Mouse (Mus musculus) forebrain, embryonic 10.5 days (tissue): ENCODE measurements around the gene Gm49510. TPM values are rescaled to one million over a fixed set of nuclear protein-coding genes. Genes with fewer than 3 reads are reported as not detected.
A peak's percentile ranks its signal among the peaks of the same experiment; 100 is the strongest.

ENCODE experiments used
- DNase-seq: peaks from one replicate; pipeline ENCODE4 v3.0.0-alpha.2; 2017; ENCODE audit warnings: low spot score; ENCODE audit errors: extremely low spot score
- H3K27ac ChIP-seq: fragments of 300-500 bp; sonication (generic); 2 replicates; pipeline ENCODE4 v1.5.1; 2016; ENCODE audit warnings: mild to moderate bottlenecking
- H3K27me3 ChIP-seq: fragments of 300-500 bp; sonication (generic); 2 replicates; pipeline ENCODE4 v1.6.1; 2016; ENCODE audit warnings: mild to moderate bottlenecking; ENCODE audit not compliant: poor library complexity, severe bottlenecking
- H3K36me3 ChIP-seq: fragments of 300-500 bp; sonication (generic); replicated peaks from 2 replicates; pipeline ENCODE4 v1.6.1; 2016; ENCODE audit warnings: mild to moderate bottlenecking, moderate library complexity
- H3K4me1 ChIP-seq: fragments of 300-500 bp; sonication (generic); 2 replicates; pipeline ENCODE4 v1.6.1; 2016
- H3K4me3 ChIP-seq: fragments of 300-500 bp; sonication (generic); 2 replicates; pipeline ENCODE4 v1.5.1; 2016; ENCODE audit warnings: mild to moderate bottlenecking, moderate library complexity
- H3K9me3 ChIP-seq: fragments of 300-500 bp; sonication (generic); 2 replicates; pipeline ENCODE4 v1.6.1; 2016; ENCODE audit warnings: mild to moderate bottlenecking, moderate library complexity
- WGBS: fragments of 180-500 bp; shearing (Covaris S2); methylation state at CpG from one replicate; pipeline ENCODE4 v1.1.7; 2016; 5-methylcytosine and 5-hydroxymethylcytosine counted together
- polyA plus RNA-seq: library from polyadenylated mRNA; unstranded; fragments of >200 nt; fragmentation: Nextera tagmentation; extraction: Ambion mirVana; gene quantifications from 2 replicates; pipeline ENCODE4 v1.2.1, GENCODE M21; 2016

Gm49510 gene
- polyA plus RNA-seq = 0.23 and 0.35 TPM in 2 replicates

DNA sequence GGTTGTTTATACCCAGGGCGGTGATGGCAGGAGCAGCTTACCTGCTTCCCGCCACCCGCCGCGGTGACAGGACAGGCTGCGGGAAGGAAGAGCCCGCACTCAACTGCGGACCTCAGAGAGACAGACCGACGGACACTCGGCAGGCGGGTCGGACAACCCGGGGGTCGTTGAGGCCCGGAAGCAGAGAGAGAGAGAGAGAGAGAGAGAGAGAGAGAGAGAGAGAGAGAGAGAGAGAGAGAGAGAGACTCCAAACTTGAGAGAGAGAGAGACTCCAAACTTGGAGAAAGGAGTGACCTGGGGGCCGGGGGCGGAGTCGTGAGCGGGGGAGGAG, at the start of gene Gm49510:
Gm49510 (plus strand) TSS at position 259 of the 331 bp plus-strand sequence.
- peak within 1 kb of the TSS; percentile 83 for H3K27ac ChIP-seq
- peaks cover 74% of the 10 kb centered on the region for H3K4me1 ChIP-seq
- H3K36me3 ChIP-seq = peaks cover 21% of the 10 kb centered on the region
- no peak for DNase-seq
- H3K27me3 ChIP-seq = peaks cover 29% of the 10 kb centered on the region
- peak within 1 kb of the TSS; percentile 76 for H3K4me3 ChIP-seq
- under 1% methylated on average over 20 of the region's 20 CpGs for WGBS
- no peaks in the 10 kb centered on the region for H3K9me3 ChIP-seq

DNA sequence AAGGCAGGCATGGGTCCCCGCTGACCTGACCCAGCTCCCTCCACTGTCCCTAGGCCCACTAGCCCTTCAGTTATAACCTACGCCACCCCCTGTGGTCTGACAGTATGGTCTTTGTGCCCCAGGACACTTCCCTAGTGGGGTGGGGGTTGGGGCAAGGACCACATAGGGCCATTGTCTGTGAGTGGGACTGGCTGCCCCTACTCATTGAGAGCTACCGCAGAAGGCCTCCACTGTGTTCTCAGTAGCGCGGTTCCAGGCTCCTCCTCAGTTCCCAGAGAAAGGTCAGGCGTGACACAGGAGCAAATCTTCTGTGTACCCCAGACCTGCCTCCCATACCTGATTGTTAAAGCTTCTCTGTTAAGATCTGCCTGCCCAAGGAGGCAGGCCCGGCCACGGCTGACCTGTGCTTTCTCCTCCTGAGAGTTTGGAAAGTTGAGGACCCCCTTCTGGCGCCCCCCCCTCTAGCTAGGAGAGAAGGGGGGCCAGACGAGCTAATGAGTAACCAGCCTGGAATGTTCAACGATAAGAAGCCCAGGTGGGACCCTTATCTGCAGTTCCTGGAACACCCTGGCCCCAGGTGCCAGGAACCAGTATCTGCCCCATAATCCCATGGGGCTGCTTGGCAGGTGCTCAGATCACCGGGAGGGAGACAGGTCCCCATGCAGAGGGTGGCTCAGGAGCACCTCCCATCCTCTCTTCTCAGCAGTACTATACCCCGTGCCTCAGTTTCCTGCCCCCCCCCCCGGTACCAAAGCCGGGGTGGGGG, 49.2 kb upstream of the Gm49510 start:
- no peaks in the 10 kb centered on the region for H3K9me3 ChIP-seq
- no peak overlapping the region for H3K4me3 ChIP-seq
- no peak for DNase-seq
- H3K4me1 ChIP-seq = peaks cover 43% of the 10 kb centered on the region
- H3K36me3 ChIP-seq = no peaks in the 10 kb centered on the region
- H3K27ac ChIP-seq = no peak overlapping the region
- WGBS = 73% methylated on average over 15 of the region's 15 CpGs
- H3K27me3 ChIP-seq = peaks cover 52% of the 10 kb centered on the region

DNA sequence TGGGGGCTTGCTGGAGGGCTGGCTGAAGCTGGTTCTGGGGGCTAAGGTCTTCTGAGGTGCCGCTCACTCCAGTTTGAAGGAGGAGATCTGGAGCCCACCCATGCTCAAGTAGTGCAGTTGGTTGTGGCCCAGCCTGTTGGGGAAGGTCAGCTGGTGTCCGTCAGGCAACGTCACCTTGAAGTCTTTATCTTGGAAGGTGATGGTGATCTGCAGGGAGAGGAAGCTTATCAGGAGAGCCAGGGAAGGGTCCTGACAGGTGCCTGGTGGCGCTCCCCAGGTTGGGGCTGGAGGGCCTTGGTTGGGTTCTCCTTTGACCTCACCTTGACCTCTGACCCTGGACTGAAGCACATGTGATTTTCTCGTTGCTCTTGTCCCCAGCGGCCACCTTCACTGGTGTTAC, 48.5 kb upstream of the Gm49510 start:
- Histone ChIP-seq H3K9me3 (no peaks in the 10 kb centered on the region), H3K36me3 (no peaks in the 10 kb centered on the region), H3K4me3 (no peak overlapping the region), H3K27ac (no peak overlapping the region), H3K27me3 (peaks cover 45% of the 10 kb centered on the region), H3K4me1 (peaks cover 37% of the 10 kb centered on the region)
- 78% methylated on average over 6 of the region's 6 CpGs for WGBS
- DNase-seq = no peak

DNA sequence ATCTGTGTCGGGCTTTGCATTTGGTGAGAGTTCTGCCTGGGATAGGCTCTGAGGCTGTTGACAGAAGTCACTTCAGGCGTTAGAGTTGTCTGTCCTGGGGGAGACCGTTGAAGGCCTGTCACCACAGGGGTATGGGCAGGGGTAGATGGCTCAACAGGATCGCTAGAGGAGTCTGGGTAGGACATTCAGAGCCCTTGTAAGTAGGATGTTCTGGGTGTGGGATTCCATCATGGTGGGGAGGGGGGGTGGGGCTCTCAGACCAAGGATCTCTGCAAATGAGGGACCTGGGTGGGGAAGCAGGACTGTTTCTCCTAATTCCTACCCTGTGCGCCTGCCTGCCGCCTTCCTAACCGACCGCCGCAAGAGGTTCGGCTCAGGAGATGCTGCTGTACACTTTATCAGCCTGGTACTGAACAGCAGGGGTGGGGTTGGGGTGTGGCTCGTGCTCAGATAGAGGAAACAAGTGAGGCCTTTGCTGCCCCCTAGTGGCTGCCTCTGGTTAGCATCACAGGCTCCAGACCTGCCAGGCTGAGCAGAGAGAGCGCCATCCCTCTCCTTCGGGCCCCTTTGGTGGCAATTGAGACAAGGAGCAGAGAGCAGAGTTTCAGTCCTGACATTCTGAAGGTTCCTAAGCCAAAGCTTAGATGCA, 47.8 kb upstream of the Gm49510 start:
- Histone ChIP-seq H3K4me3 (peak overlapping the region; percentile 19), H3K9me3 (no peaks in the 10 kb centered on the region), H3K27me3 (peaks cover 39% of the 10 kb centered on the region), H3K27ac (no peak overlapping the region), H3K36me3 (no peaks in the 10 kb centered on the region), H3K4me1 (peaks cover 33% of the 10 kb centered on the region)
- peak; percentile 91 for DNase-seq
- WGBS = 15% methylated on average over 13 of the region's 13 CpGs

DNA sequence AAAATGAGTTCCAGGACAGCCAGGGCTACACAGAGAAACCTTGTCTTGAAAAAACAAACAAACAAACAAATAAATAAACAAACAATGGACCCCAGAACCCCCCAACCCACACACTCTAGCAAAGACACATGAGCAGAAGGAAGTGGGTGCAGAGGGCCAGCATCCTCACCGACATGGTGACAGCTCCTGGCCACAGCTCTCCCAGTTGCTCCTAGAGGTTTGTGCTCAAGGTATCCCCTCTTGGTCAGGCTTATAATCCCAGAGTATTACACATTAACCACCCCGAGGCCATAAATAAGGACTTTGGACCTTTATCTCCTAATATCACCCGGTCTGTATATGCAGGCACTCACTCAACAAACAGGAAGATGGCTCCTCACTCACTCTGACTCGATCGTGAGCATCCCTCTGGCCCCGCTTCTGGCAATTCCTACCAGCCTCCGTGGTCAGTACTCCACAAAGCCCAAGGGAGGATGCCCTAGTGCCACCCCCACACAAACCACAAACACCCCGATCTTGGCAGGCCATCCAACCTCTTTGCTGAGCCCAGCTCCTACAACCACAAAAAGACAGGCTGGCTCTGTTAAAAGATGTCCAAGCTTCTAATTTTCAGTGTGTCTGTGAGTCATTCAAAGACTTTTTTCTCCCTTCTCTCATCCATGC, 44.0 kb upstream of the Gm49510 start, which contains the start of gene Lgals2:
Lgals2 (minus strand) TSS at position 227 of the 663 bp plus-strand sequence.
- DNase-seq = no peak
- Histone ChIP-seq H3K27me3 (peaks cover 19% of the 10 kb centered on the region), H3K4me3 (no peak within 1 kb of the TSS), H3K36me3 (no peaks in the 10 kb centered on the region), H3K9me3 (no peaks in the 10 kb centered on the region), H3K4me1 (peaks cover 24% of the 10 kb centered on the region), H3K27ac (no peak within 1 kb of the TSS)
- 78% methylated on average over 8 of the region's 8 CpGs for WGBS

DNA sequence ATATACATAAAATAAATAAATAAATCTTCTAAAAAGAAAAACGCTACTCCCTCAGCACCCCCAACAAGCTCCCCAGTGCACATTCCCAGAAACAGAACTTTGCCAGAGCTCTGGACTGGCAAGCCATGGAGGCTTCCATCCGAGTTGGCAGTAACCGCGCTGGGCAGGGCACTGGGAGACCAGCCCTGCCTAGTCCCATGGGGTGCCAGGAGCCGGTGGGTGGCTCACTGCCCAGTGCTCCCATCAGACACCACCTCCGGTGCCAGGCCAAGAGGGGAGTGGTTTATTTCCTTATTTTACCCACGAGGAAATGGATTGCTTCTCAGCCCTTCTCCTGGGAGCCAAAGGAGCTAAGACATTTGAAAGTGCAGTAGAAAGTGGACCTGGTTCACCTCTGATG, 42.5 kb upstream of the Gm49510 start:
- H3K27ac ChIP-seq = no peak overlapping the region
- H3K9me3 ChIP-seq = no peaks in the 10 kb centered on the region
- peaks cover 6% of the 10 kb centered on the region; the same call in 1 of the 2 replicates for H3K27me3 ChIP-seq
- H3K4me3 ChIP-seq = no peak overlapping the region
- peaks cover 9% of the 10 kb centered on the region; the same call in 1 of the 2 replicates for H3K4me1 ChIP-seq
- no peak for DNase-seq
- 80% methylated on average over 7 of the region's 7 CpGs for WGBS
- no peaks in the 10 kb centered on the region for H3K36me3 ChIP-seq

DNA sequence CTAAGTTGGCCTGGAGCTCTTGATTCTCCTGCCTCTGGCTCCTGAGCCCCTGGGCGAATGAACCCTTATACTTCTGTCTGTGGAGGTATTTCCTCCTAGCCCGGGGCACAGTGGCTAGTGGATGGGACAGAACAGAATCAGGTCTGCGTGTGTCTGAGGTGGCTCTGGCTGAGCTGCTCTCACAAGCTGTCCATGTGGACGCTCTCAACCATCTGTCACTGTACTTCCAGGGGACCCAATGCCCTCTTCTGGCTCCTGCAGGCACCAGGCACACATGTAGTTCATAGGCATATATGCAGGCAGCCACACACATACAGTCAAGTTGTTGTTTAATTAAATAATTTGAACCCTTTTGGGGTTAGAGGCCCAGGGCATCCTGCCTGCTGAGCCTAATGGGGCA, 40.2 kb upstream of the Gm49510 start:
- Histone ChIP-seq H3K36me3 (no peaks in the 10 kb centered on the region), H3K4me3 (no peak overlapping the region), H3K27ac (0 out of 2 replicates have a peak overlapping the region, but pooled peaks have one; percentile 9), H3K9me3 (no peaks in the 10 kb centered on the region), H3K27me3 (no peaks in the 10 kb centered on the region), H3K4me1 (peaks cover 17% of the 10 kb centered on the region)
- 82% methylated on average over 4 of the region's 4 CpGs for WGBS
- no peak for DNase-seq

DNA sequence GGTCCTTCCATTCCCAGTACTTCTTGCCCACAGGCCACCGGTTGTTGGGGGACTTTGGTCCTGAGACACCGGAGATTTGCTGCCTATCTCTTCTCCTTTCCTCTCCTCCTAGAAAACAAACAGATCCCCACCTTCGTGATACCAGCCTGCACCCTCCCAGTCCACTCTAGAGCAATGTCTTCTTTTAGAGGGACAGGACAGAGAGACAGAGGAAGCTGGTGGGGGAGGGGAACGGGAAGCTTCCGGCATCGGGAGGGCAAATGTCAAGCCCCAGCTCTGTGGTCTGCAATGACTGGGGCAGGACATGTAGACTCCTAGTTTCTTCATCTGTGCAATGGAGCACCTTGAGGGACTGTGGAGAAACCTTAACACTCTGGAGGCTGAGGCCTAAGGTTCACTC, 39.8 kb upstream of the Gm49510 start:
- no peaks in the 10 kb centered on the region for H3K27me3 ChIP-seq
- H3K36me3 ChIP-seq = no peaks in the 10 kb centered on the region
- peaks cover 17% of the 10 kb centered on the region for H3K4me1 ChIP-seq
- H3K4me3 ChIP-seq = no peak overlapping the region
- DNase-seq = no peak
- 0 out of 2 replicates have a peak overlapping the region, but pooled peaks have one; percentile 9 for H3K27ac ChIP-seq
- no peaks in the 10 kb centered on the region for H3K9me3 ChIP-seq
- WGBS = 70% methylated on average over 6 of the region's 6 CpGs

DNA sequence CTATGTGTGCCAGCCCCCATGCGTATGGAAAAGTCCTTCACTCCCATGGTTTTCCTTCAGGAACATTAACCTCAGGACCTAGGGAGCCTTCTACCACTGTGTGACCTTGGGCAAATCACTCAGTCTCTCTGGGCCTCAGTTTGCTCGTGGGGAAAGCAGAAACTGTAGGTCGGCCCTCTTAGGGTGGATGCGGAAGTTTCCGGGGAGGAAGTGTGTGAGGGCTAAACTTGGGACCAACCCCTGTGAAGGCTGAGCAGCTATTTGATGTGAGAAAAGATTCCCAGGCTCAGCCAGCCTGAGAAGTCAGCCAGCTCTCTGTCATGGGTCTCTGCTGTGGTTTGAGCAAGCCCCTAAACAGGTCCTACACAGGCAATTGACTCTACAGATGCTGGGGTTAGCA, 37.2 kb upstream of the Gm49510 start:
- 94% methylated on average over 5 of the region's 5 CpGs for WGBS
- Histone ChIP-seq H3K9me3 (no peaks in the 10 kb centered on the region), H3K4me1 (peaks cover 17% of the 10 kb centered on the region), H3K4me3 (no peak overlapping the region), H3K27me3 (no peaks in the 10 kb centered on the region), H3K36me3 (no peaks in the 10 kb centered on the region), H3K27ac (no peak overlapping the region)
- DNase-seq = no peak

DNA sequence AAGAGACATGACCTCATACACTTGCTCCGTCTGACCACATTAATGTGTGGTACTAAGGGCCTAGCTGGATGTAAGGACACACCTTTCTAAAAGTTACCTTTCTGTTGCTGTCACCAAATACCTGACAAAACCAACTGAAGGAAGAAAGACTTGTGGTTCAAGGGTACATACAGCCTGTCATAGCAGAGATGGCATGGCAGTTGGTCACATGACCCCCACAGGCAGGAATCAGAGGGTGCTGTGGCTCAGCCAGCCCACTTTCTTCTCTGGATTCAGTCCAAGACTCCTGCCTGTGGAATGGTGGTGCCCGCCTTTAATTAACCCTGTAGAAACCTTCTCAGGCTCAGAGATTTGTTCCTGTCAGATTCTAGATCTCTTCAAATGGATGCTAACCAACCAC, 36.3 kb upstream of the Gm49510 start:
- Histone ChIP-seq H3K27ac (no peak overlapping the region), H3K9me3 (no peaks in the 10 kb centered on the region), H3K27me3 (no peaks in the 10 kb centered on the region), H3K4me3 (no peak overlapping the region), H3K36me3 (no peaks in the 10 kb centered on the region), H3K4me1 (peaks cover 25% of the 10 kb centered on the region)
- DNase-seq = no peak
- 87% methylated on average over 2 of the region's 2 CpGs for WGBS

DNA sequence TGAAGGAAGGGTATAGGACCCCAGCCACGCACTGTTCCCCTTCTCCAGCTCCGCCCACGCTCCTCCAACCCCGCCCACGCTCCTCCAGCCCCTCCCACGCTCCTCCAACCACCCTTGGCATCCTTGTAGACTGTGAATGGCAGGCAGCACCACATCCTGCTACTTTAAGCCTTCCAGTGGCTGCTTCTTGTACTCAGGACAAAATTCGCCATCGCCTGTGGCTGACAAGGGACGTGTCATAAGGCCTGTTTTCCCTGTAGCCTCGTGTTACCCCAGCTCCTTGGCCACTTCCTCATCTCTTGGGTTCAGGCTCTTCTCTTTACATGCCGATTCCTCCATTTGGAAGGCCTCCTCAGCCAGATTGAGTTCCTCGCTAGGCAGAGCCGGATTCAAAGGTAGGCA, 35.6 kb upstream of the Gm49510 start:
- no peaks in the 10 kb centered on the region for H3K9me3 ChIP-seq
- 52% methylated on average over 13 of the region's 13 CpGs for WGBS
- no peak for DNase-seq

DNA sequence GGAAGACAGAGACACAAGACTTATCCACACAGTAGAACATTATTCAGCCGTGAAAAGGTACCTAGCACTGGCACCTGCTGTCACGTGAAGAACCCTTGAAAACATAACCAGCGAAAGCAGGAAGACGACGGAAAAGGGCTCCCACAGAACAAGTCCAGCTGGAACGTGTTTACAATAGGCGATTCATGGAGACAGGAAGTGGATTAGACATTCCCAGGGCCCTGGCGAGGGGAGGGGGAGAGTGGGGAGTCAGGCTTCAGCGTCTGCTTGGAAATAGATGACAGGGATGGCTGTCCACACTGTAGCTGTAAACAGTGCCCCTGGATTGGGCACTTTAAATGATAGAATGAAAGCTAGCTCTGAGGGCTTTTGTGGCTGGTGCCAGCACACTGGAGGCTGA, 31.1 kb upstream of the Gm49510 start:
- no peak overlapping the region for H3K4me3 ChIP-seq
- WGBS = 38% methylated on average over 9 of the region's 9 CpGs
- peaks cover 33% of the 10 kb centered on the region for H3K4me1 ChIP-seq
- H3K27ac ChIP-seq = peak overlapping the region; percentile 75
- peak; percentile 38 for DNase-seq
- H3K9me3 ChIP-seq = no peaks in the 10 kb centered on the region
- H3K36me3 ChIP-seq = no peaks in the 10 kb centered on the region
- H3K27me3 ChIP-seq = no peaks in the 10 kb centered on the region

More for the DNA sequence above, 35.6 kb upstream of the Gm49510 start:
- H3K4me3 ChIP-seq = no peak overlapping the region
- peaks cover 32% of the 10 kb centered on the region for H3K4me1 ChIP-seq
- 0 out of 2 replicates have a peak overlapping the region, but pooled peaks have one; percentile 51 for H3K27ac ChIP-seq
- H3K27me3 ChIP-seq = no peaks in the 10 kb centered on the region
- no peaks in the 10 kb centered on the region for H3K36me3 ChIP-seq

DNA sequence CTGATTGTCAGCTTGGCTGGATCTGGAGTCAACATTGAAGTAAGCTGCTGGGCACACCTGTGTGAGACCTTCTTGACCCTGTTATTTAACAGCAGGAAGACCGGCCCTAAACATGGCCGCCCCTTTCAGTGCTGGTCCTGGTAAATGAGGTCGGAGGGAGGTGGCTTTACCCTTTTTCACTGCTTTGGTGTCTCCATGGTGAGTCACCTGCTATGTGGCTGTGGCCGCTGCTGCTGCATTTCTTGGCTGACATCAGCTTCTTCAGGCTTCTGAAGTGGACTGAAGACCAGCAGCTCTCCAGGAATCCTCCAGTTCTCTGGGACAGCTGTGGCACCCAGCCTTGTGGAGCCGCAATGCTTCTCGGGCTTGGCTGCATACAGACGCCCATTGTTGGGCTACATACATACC, 30.6 kb upstream of the Gm49510 start:
- WGBS = 60% methylated on average over 7 of the region's 7 CpGs
- Histone ChIP-seq H3K4me1 (peaks cover 32% of the 10 kb centered on the region), H3K9me3 (no peaks in the 10 kb centered on the region), H3K36me3 (no peaks in the 10 kb centered on the region), H3K4me3 (no peak overlapping the region), H3K27ac (peak overlapping the region; percentile 75), H3K27me3 (no peaks in the 10 kb centered on the region)
- no peak for DNase-seq
